Mouse (Mus musculus): ENCODE data around the gene Vwa5b2.

- TF ChIP-seq CTCF (IDR thresholded peaks at IDR 0.05; ENCODE audit: borderline replicate concordance, insufficient read depth, low read depth, low read length) (no peak), POLR2A (IDR thresholded peaks at IDR 0.05; ENCODE audit: borderline replicate concordance, insufficient read depth, low read length) (no peak)
Measured at GRCm38 (mm10) chr16:20591076-20591705, 1.9 kb downstream of the Vwa5b2 start.
